Mouse (Mus musculus): ENCODE results near the gene Slc48a1. TPM values are rescaled to one million over a fixed set of nuclear protein-coding genes. Genes with fewer than 3 reads are reported as not detected.

The Slc48a1 gene
- polyA plus RNA-seq, 1 experiment from 2014 or later = 59.8 TPM

- no peak for ATAC-seq (ENCODE audit: low FRiP score)
- Histone ChIP-seq H3K4me3 (no peak overlapping the region), H3K4me2 (no peak overlapping the region), H3K9me3 (no peaks in the 10 kb centered on the region), H3K9ac (no peak overlapping the region), H3K36me3 (peaks cover 92% of the 10 kb centered on the region), H3K4me1 (replicated peaks) (peaks cover 25% of the 10 kb centered on the region), H3K27ac (no peak overlapping the region), H3K27me3 (no peaks in the 10 kb centered on the region)
- 95% methylated on average over 17 of the region's 17 CpGs for WGBS
These were observed 18.5 kb downstream of the Slc48a1 start for GRCm38 (mm10) chr15:97796674-97797310.

GRCm38 (mm10) chr15:97798134-97798533 lies 19.8 kb downstream of the Slc48a1 start:
- H3K9me3 ChIP-seq = no peaks in the 10 kb centered on the region
- H3K36me3 ChIP-seq = peaks cover 88% of the 10 kb centered on the region
- 24% methylated on average over 17 of the region's 17 CpGs for WGBS
- 0 out of 2 replicates have a peak overlapping the region, but pooled peaks have one; percentile 37 for H3K27ac ChIP-seq
- no peaks in the 10 kb centered on the region for H3K27me3 ChIP-seq
- ATAC-seq (ENCODE audit: low FRiP score) = peak; percentile 58; the same call in 1 of the 2 replicates
- no peak overlapping the region for H3K4me3 ChIP-seq
- no peak overlapping the region for H3K9ac ChIP-seq
- H3K4me1 ChIP-seq (replicated peaks) = peaks cover 37% of the 10 kb centered on the region
- no peak overlapping the region for H3K4me2 ChIP-seq

GRCm38 (mm10) chr15:97799446-97799845 lies 21.1 kb downstream of the Slc48a1 start:
- no peak for ATAC-seq (ENCODE audit: low FRiP score)
- no peaks in the 10 kb centered on the region for H3K9me3 ChIP-seq
- no peak overlapping the region for H3K4me3 ChIP-seq
- peak overlapping the region; percentile 19; the same call in 1 of the 2 replicates for H3K9ac ChIP-seq
- H3K4me2 ChIP-seq = no peak overlapping the region
- 90% methylated on average over 11 of the region's 11 CpGs for WGBS
- peaks cover 37% of the 10 kb centered on the region for H3K4me1 ChIP-seq (replicated peaks)
- peaks cover 75% of the 10 kb centered on the region for H3K36me3 ChIP-seq
- H3K27ac ChIP-seq = no peak overlapping the region
- H3K27me3 ChIP-seq = no peaks in the 10 kb centered on the region

- Histone ChIP-seq H3K27me3 (no peaks in the 10 kb centered on the region), H3K9ac (no peak overlapping the region), H3K4me2 (no peak overlapping the region), H3K4me1 (replicated peaks) (peaks cover 37% of the 10 kb centered on the region), H3K4me3 (no peak overlapping the region), H3K36me3 (peaks cover 72% of the 10 kb centered on the region), H3K27ac (no peak overlapping the region), H3K9me3 (no peaks in the 10 kb centered on the region)
- 85% methylated on average over 13 of the region's 13 CpGs for WGBS
- ATAC-seq (ENCODE audit: low FRiP score) = no peak
These were observed 22.5 kb downstream of the Slc48a1 start for GRCm38 (mm10) chr15:97800853-97801252.

- WGBS = 79% methylated on average over 7 of the region's 7 CpGs
- H3K4me3 ChIP-seq = no peak overlapping the region
- H3K9ac ChIP-seq = no peak overlapping the region
- H3K27ac ChIP-seq = peak overlapping the region; percentile 76
- no peaks in the 10 kb centered on the region for H3K9me3 ChIP-seq
- H3K4me2 ChIP-seq = peak overlapping the region; percentile 44
- peaks cover 70% of the 10 kb centered on the region for H3K36me3 ChIP-seq
- peaks cover 37% of the 10 kb centered on the region for H3K4me1 ChIP-seq (replicated peaks)
- ATAC-seq (ENCODE audit: low FRiP score) = no peak
- no peaks in the 10 kb centered on the region for H3K27me3 ChIP-seq
These were observed 23.5 kb downstream of the Slc48a1 start for GRCm38 (mm10) chr15:97801811-97802210.

GRCm38 (mm10) chr15:97802575-97802974 lies 24.3 kb downstream of the Slc48a1 start:
- Histone ChIP-seq H3K4me2 (peak overlapping the region; percentile 44), H3K4me3 (peak overlapping the region; percentile 23), H3K9ac (peak overlapping the region; percentile 60), H3K4me1 (replicated peaks) (peaks cover 36% of the 10 kb centered on the region), H3K36me3 (peaks cover 72% of the 10 kb centered on the region), H3K9me3 (no peaks in the 10 kb centered on the region), H3K27me3 (no peaks in the 10 kb centered on the region), H3K27ac (peak overlapping the region; percentile 76)
- ATAC-seq (ENCODE audit: low FRiP score) = peak; percentile 71
- WGBS = 8% methylated on average over 13 of the region's 13 CpGs

- no peak for ATAC-seq (ENCODE audit: low FRiP score)
- peaks cover 63% of the 10 kb centered on the region for H3K36me3 ChIP-seq
- peaks cover 21% of the 10 kb centered on the region for H3K4me1 ChIP-seq (replicated peaks)
- no peak overlapping the region for H3K27ac ChIP-seq
- no peak overlapping the region for H3K4me2 ChIP-seq
- WGBS = 78% methylated on average over 12 of the region's 12 CpGs
- H3K27me3 ChIP-seq = no peaks in the 10 kb centered on the region
- H3K4me3 ChIP-seq = no peak overlapping the region
- no peak overlapping the region for H3K9ac ChIP-seq
- H3K9me3 ChIP-seq = no peaks in the 10 kb centered on the region
These were observed 29.5 kb downstream of the Slc48a1 start for GRCm38 (mm10) chr15:97807867-97808266.

GRCm38 (mm10) chr15:97808532-97808931 lies 30.2 kb downstream of the Slc48a1 start:
- Histone ChIP-seq H3K27me3 (no peaks in the 10 kb centered on the region), H3K27ac (no peak overlapping the region), H3K9me3 (no peaks in the 10 kb centered on the region), H3K36me3 (peaks cover 63% of the 10 kb centered on the region), H3K4me3 (no peak overlapping the region), H3K4me1 (replicated peaks) (peaks cover 26% of the 10 kb centered on the region), H3K9ac (no peak overlapping the region), H3K4me2 (no peak overlapping the region)
- 82% methylated on average over 14 of the region's 14 CpGs for WGBS
- ATAC-seq (ENCODE audit: low FRiP score) = no peak

- H3K27me3 ChIP-seq = no peaks in the 10 kb centered on the region
- peaks cover 63% of the 10 kb centered on the region for H3K36me3 ChIP-seq
- no peak for ATAC-seq (ENCODE audit: low FRiP score)
- no peaks in the 10 kb centered on the region for H3K9me3 ChIP-seq
- H3K27ac ChIP-seq = no peak overlapping the region
- H3K4me1 ChIP-seq (replicated peaks) = peaks cover 33% of the 10 kb centered on the region
- H3K9ac ChIP-seq = no peak overlapping the region
- H3K4me2 ChIP-seq = no peak overlapping the region
- 88% methylated on average over 14 of the region's 14 CpGs for WGBS
- no peak overlapping the region for H3K4me3 ChIP-seq
These were observed 30.9 kb downstream of the Slc48a1 start for GRCm38 (mm10) chr15:97809206-97809605.

- Histone ChIP-seq H3K36me3 (peaks cover 58% of the 10 kb centered on the region), H3K9me3 (no peaks in the 10 kb centered on the region), H3K9ac (no peak overlapping the region), H3K4me1 (replicated peaks) (peaks cover 40% of the 10 kb centered on the region), H3K27me3 (no peaks in the 10 kb centered on the region), H3K4me2 (no peak overlapping the region), H3K27ac (no peak overlapping the region), H3K4me3 (no peak overlapping the region)
- no peak for ATAC-seq (ENCODE audit: low FRiP score)
- 89% methylated on average over 5 of the region's 5 CpGs for WGBS
These were observed 31.6 kb downstream of the Slc48a1 start for GRCm38 (mm10) chr15:97809942-97810341.

GRCm38 (mm10) chr15:97810399-97810798 lies 32.1 kb downstream of the Slc48a1 start:
- Histone ChIP-seq H3K27ac (no peak overlapping the region), H3K4me2 (no peak overlapping the region), H3K9me3 (no peaks in the 10 kb centered on the region), H3K27me3 (no peaks in the 10 kb centered on the region), H3K36me3 (peaks cover 54% of the 10 kb centered on the region), H3K4me1 (replicated peaks) (peaks cover 41% of the 10 kb centered on the region), H3K4me3 (no peak overlapping the region), H3K9ac (no peak overlapping the region)
- no peak for ATAC-seq (ENCODE audit: low FRiP score)
- WGBS = 96% methylated on average over 5 of the region's 5 CpGs

GRCm38 (mm10) chr15:97811307-97811706 lies 33.0 kb downstream of the Slc48a1 start:
- H3K27ac ChIP-seq = no peak overlapping the region
- no peaks in the 10 kb centered on the region for H3K9me3 ChIP-seq
- no peak overlapping the region for H3K4me2 ChIP-seq
- ATAC-seq (ENCODE audit: low FRiP score) = no peak
- H3K27me3 ChIP-seq = no peaks in the 10 kb centered on the region
- H3K36me3 ChIP-seq = peaks cover 48% of the 10 kb centered on the region
- H3K4me3 ChIP-seq = no peak overlapping the region
- 86% methylated on average over 9 of the region's 9 CpGs for WGBS
- H3K9ac ChIP-seq = no peak overlapping the region
- H3K4me1 ChIP-seq (replicated peaks) = peaks cover 41% of the 10 kb centered on the region

- Histone ChIP-seq H3K9me3 (no peaks in the 10 kb centered on the region), H3K27ac (peak overlapping the region; percentile 76), H3K4me1 (replicated peaks) (peaks cover 41% of the 10 kb centered on the region), H3K4me2 (no peak overlapping the region), H3K27me3 (no peaks in the 10 kb centered on the region), H3K9ac (peak overlapping the region; percentile 43; the same call in 1 of the 2 replicates), H3K36me3 (peaks cover 40% of the 10 kb centered on the region), H3K4me3 (no peak overlapping the region)
- peak; percentile 41; the same call in 1 of the 2 replicates for ATAC-seq (ENCODE audit: low FRiP score)
- 57% methylated on average over 6 of the region's 6 CpGs for WGBS
These were observed 33.8 kb downstream of the Slc48a1 start for GRCm38 (mm10) chr15:97812126-97812525.
